Comparison of ENCODE assay signal across 23 mouse cellular contexts in genomic region chr5:99451416-99451815, GRCm38 (mm10).
A peak's percentile ranks its signal among the peaks of the same experiment; 100 is the strongest.
DNase-seq lines count a peak whose midpoint lies in the region; ATAC-seq and TF ChIP-seq lines count a peak whose summit lies in the region.
"Had no signal": no experiment of that assay in that cellular context is flagged by ENCODE, and none has a peak within 500 bp of the region (broad histone marks: within the 10 kb centered on the region; RNA-seq: fewer than 3 reads in every experiment).

No protein-coding gene starts in this region.

- DNase-seq in heart, postnatal 10 days, result no peak
- DNase-seq in lung, embryonic 14.5 days, result no peak
- no peak for DNase-seq in lung, postnatal 4 days
- DNase-seq in brain, embryonic 14.5 days (ENCODE audit: low read depth), result peak; percentile 68
- DNase-seq in right cerebral cortex, postnatal 25 days, result no peak
- DNase-seq: adrenal gland, postnatal 36 days; cerebellum, adult 11-12 months; cerebellum, postnatal 10 days; gastrocnemius, adult 2 months; kidney, adult 9 months; kidney, postnatal 14 days; left cerebral cortex, postnatal 4 days; liver; thymus, postnatal 14 days had no signal

- 0 out of 2 replicates have a peak, but pooled peaks cover 3% of the 10 kb centered on the region for H3K9me3 ChIP-seq in heart, embryonic 11.5 days (replicated peaks; ENCODE audit: control insufficient read depth, low read length)
- no peaks in the 10 kb centered on the region for H3K9me3 ChIP-seq in lung, embryonic 14.5 days (ENCODE audit: low read depth, low read length)
- H3K9me3 ChIP-seq in midbrain, embryonic 15.5 days, result no peaks in the 10 kb centered on the region
- H3K9me3 ChIP-seq: forebrain, embryonic 10.5 days; hindbrain, embryonic 15.5 days; liver, embryonic 15.5 days had no signal

- H3K27ac ChIP-seq in heart, embryonic 11.5 days (ENCODE audit: low read depth, low read length), result 0 out of 2 replicates have a peak overlapping the region, but pooled peaks have one; percentile 18
- H3K27ac ChIP-seq in lung, embryonic 14.5 days (ENCODE audit: low read depth), result peak overlapping the region; percentile 83; the same call in 1 of the 2 replicates
- H3K27ac ChIP-seq in midbrain, embryonic 15.5 days, result peak overlapping the region; percentile 51; the same call in 1 of the 2 replicates
- H3K27ac ChIP-seq: forebrain, embryonic 10.5 days; gastrocnemius, adult 2 months; hindbrain, embryonic 15.5 days; liver, embryonic 15.5 days had no signal

- intact Hi-C loops in heart, postnatal 10 days (cut with DNase I), result no loop called here

- H3K4me1 ChIP-seq in heart, embryonic 11.5 days (ENCODE audit: control insufficient read depth, insufficient read depth, low read length), result peaks cover 7% of the 10 kb centered on the region
- H3K4me1 ChIP-seq in lung, embryonic 14.5 days (ENCODE audit: insufficient read depth), result peaks cover 12% of the 10 kb centered on the region; the same call in 1 of the 2 replicates
- peaks cover 22% of the 10 kb centered on the region for H3K4me1 ChIP-seq in midbrain, embryonic 15.5 days
- H3K4me1 ChIP-seq: liver, embryonic 15.5 days had no signal

- no peak overlapping the region for H3K4me3 ChIP-seq in heart, embryonic 11.5 days (ENCODE audit: low read depth, low read length)
- H3K4me3 ChIP-seq in lung, embryonic 14.5 days (ENCODE audit: low read depth, low read length), result no peak overlapping the region
- H3K4me3 ChIP-seq in midbrain, embryonic 15.5 days, result no peak overlapping the region
- H3K4me3 ChIP-seq: forebrain, embryonic 10.5 days; gastrocnemius, adult 2 months; hindbrain, embryonic 15.5 days; liver, embryonic 15.5 days had no signal

- 52% methylated on average over 5 of the region's 5 CpGs for WGBS in heart, embryonic 11.5 days (ENCODE audit: insufficient replicate concordance)
- 31% methylated on average over 5 of the region's 5 CpGs for WGBS in lung, embryonic 14.5 days
- WGBS in midbrain, embryonic 15.5 days, result 29% methylated on average over 5 of the region's 5 CpGs

- no peak for ATAC-seq in heart, embryonic 11.5 days (replicated peaks; ENCODE audit: insufficient number of reproducible peaks, low FRiP score, low TSS enrichment)
- no peak for ATAC-seq in lung, embryonic 14.5 days (ENCODE audit: insufficient read depth)
- ATAC-seq in midbrain, embryonic 15.5 days (replicated peaks), result peak; percentile 73
- ATAC-seq: intestine, embryonic 16.5 days; Patski had no signal

- TF ChIP-seq CTCF in lung, embryonic 14.5 days (IDR thresholded peaks at IDR 0.05; ENCODE audit: low read depth), result no peak
- TF ChIP-seq CTCF in brain, embryonic 14.5 days (IDR thresholded peaks at IDR 0.05; ENCODE audit: borderline replicate concordance, extremely low read depth, insufficient read depth, insufficient read length), result no peak

- H3K4me2 ChIP-seq in heart, embryonic 11.5 days, result no peak overlapping the region
- no peak overlapping the region for H3K4me2 ChIP-seq in lung, embryonic 14.5 days
- no peak overlapping the region for H3K4me2 ChIP-seq in midbrain, embryonic 15.5 days
- H3K4me2 ChIP-seq: hindbrain, embryonic 15.5 days; liver, embryonic 15.5 days had no signal

- no peak overlapping the region for H3K9ac ChIP-seq in heart, embryonic 11.5 days (ENCODE audit: low read depth, low read length)
- no peak overlapping the region for H3K9ac ChIP-seq in lung, embryonic 14.5 days
- H3K9ac ChIP-seq in midbrain, embryonic 15.5 days, result no peak overlapping the region
- H3K9ac ChIP-seq: hindbrain, embryonic 15.5 days; liver, embryonic 15.5 days had no signal

- H3K27me3 ChIP-seq in heart, embryonic 11.5 days (ENCODE audit: control insufficient read depth, insufficient read depth, low read length), result no peaks in the 10 kb centered on the region
- H3K27me3 ChIP-seq in lung, embryonic 14.5 days (ENCODE audit: insufficient read depth, low read length), result no peaks in the 10 kb centered on the region
- H3K27me3 ChIP-seq in midbrain, embryonic 15.5 days (replicated peaks), result no peaks in the 10 kb centered on the region
- H3K27me3 ChIP-seq: CH12.LX; hindbrain, embryonic 15.5 days; liver, embryonic 15.5 days had no signal

- no peak for TF ChIP-seq POLR2A in brain, embryonic 14.5 days (IDR thresholded peaks at IDR 0.05; ENCODE audit: borderline replicate concordance, extremely low read depth, insufficient read depth, insufficient read length, poor library complexity, severe bottlenecking)

- H3K36me3 ChIP-seq in heart, embryonic 11.5 days (ENCODE audit: control insufficient read depth, insufficient read depth, low read length), result no peaks in the 10 kb centered on the region
- no peaks in the 10 kb centered on the region for H3K36me3 ChIP-seq in lung, embryonic 14.5 days (ENCODE audit: insufficient read depth)
- H3K36me3 ChIP-seq in midbrain, embryonic 15.5 days (replicated peaks), result no peaks in the 10 kb centered on the region
- H3K36me3 ChIP-seq: forebrain, embryonic 10.5 days; G1E; hindbrain, embryonic 15.5 days; liver, embryonic 15.5 days had no signal

Comparison
In these comparisons a context has a peak if more than half of its experiments do, and no peak if none do; other contexts are left out.
1. H3K27ac ChIP-seq: peak in every context shown above with its lines; median percentile 83 in lung, embryonic 14.5 days; 51 in midbrain, embryonic 15.5 days; 18 in heart, embryonic 11.5 days.